Mouse (Mus musculus) kidney, adult 2 months (tissue): Measurements from ENCODE around the gene Defb21.

Source experiments
- CTCF ChIP-seq: fragments of 200-500 bp; conservative IDR thresholded peaks from 2 replicates; pipeline ENCODE4 v1.5.1; 2011; ENCODE audit warnings: low read depth, mild to moderate bottlenecking, control low read depth, low read length, moderate library complexity, mixed read lengths; ENCODE audit not compliant: insufficient read depth, insufficient read length
- POLR2A ChIP-seq: fragments of 200-500 bp; IDR thresholded peaks from one replicate; pipeline ENCODE4 v1.6.1; 2011; ENCODE audit warnings: low read depth, low read length, control low read depth

DNA sequence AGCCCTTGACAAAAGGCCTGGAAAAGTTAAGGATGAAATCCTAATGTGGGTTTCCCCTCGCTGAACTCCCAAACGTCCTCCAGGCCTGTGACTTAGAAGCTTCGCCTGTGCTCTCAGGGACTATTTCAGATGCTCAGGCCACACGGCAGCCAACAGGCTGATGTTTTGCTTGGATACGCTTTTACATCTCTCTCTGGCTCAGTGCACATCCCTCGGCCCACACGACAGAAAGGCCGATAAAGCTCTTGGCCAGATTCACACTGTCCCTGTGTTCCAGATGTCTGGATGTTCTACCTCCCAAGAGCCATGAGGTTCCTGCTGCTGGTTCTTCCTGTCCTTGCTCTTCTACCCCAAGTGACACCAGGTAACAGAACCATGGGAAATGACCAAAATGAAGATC lies 940 bp downstream of the Defb21 start:
- TF ChIP-seq CTCF (no peak), POLR2A (no peak)
